Mouse (Mus musculus) C2C12 (cell line): ENCODE results near the gene Ttf2.

Source experiments
- CTCF ChIP-seq: IDR thresholded peaks from one replicate; pipeline ENCODE4 v1.5.1; 2011; ENCODE audit not compliant: control insufficient read depth, insufficient read depth, insufficient read length
- FOSL1 ChIP-seq: IDR thresholded peaks from one replicate; pipeline ENCODE4 v1.8.0; 2011; ENCODE audit warnings: mild to moderate bottlenecking, low read length; ENCODE audit not compliant: poor library complexity, insufficient read depth, severe bottlenecking
- MYOD1 ChIP-seq: IDR thresholded peaks from one replicate; pipeline ENCODE4 v1.6.1; 2011; ENCODE audit warnings: low read depth; ENCODE audit not compliant: control insufficient read depth, insufficient read length
- USF1 ChIP-seq: IDR thresholded peaks from one replicate; pipeline ENCODE4 v1.6.1; 2011; ENCODE audit warnings: low read depth, mild to moderate bottlenecking, control low read depth, moderate library complexity

- TF ChIP-seq FOSL1: no peak
- no peak for TF ChIP-seq USF1
- TF ChIP-seq CTCF: no peak
- TF ChIP-seq MYOD1: no peak
Measured at GRCm38 (mm10) chr3:100990231-100990630, 20.8 kb upstream of the Ttf2 start.
